Mouse (Mus musculus) lung, adult 2 months (tissue): ENCODE data around the gene Dctn3. TPM values are rescaled to one million over a fixed set of nuclear protein-coding genes. Genes with fewer than 3 reads are reported as not detected.

Experiments used
- DNase-seq: peaks from one replicate; pipeline ENCODE4 v3.0.0; 2022
- H3K4me1 ChIP-seq: fragments of 200-500 bp; 2 replicates; pipeline ENCODE4 v1.6.1; 2011; ENCODE audit warnings: low read length; ENCODE audit not compliant: control insufficient read depth, insufficient read depth
- H3K4me3 ChIP-seq: fragments of 200-500 bp; replicated peaks from 2 replicates; pipeline ENCODE3; 2011; ENCODE audit warnings: low read depth, mild to moderate bottlenecking, control low read depth, low read length; ENCODE audit errors: extremely low read depth
- CTCF ChIP-seq: fragments of 200-500 bp; IDR thresholded peaks from 2 replicates; pipeline ENCODE4 v1.5.1; 2011; ENCODE audit warnings: mild to moderate bottlenecking, low read length, control low read depth; ENCODE audit not compliant: insufficient read depth
- POLR2A ChIP-seq: fragments of 200-500 bp; IDR thresholded peaks from 2 replicates; pipeline ENCODE4 v1.6.1; 2011; ENCODE audit warnings: low read depth, mild to moderate bottlenecking, control low read depth, low read length, borderline replicate concordance; ENCODE audit errors: extremely low read depth
- WGBS: fragments of 180-500 bp; shearing (Covaris S2); methylation state at CpG from one replicate; pipeline ENCODE4 v1.1.7; 2018; 5-methylcytosine and 5-hydroxymethylcytosine counted together
- polyA plus RNA-seq: library from polyadenylated mRNA; depleted of rRNA; stranded (reverse); fragments of >200 nt; gene quantifications from 2 replicates; pipeline ENCODE4 v1.2.3, GENCODE M21; 2012

Gene Dctn3
- polyA plus RNA-seq, 1 experiment = 44.3 TPM

DNA sequence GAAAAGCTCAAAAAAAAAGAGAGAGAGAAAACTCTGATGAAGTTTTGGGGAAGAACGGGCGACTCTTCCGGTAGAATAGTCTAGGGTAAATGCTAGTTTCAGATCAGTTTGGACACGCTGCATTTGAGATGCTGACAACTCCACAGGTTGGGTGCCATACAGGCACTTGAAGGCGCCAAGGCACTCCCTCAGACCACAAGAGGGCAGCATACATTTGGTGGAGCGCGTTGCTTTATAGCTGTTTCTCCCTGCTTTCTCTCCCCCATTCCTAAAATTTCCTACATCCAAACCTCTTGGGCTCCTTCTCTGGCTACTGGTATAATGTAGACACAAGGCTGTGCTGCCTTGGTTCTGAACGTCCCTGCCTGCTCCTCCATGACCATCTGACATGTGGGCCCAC is 8.7 kb downstream of the Dctn3 start:
- TF ChIP-seq POLR2A = no peak
- peak; percentile 88 for TF ChIP-seq CTCF
- Histone ChIP-seq H3K4me1 (peaks cover 5% of the 10 kb centered on the region; the same call in 1 of the 2 replicates), H3K4me3 (no peak overlapping the region)
- peak; percentile 49 for DNase-seq
- WGBS = 14% methylated on average over 8 of the region's 8 CpGs

DNA sequence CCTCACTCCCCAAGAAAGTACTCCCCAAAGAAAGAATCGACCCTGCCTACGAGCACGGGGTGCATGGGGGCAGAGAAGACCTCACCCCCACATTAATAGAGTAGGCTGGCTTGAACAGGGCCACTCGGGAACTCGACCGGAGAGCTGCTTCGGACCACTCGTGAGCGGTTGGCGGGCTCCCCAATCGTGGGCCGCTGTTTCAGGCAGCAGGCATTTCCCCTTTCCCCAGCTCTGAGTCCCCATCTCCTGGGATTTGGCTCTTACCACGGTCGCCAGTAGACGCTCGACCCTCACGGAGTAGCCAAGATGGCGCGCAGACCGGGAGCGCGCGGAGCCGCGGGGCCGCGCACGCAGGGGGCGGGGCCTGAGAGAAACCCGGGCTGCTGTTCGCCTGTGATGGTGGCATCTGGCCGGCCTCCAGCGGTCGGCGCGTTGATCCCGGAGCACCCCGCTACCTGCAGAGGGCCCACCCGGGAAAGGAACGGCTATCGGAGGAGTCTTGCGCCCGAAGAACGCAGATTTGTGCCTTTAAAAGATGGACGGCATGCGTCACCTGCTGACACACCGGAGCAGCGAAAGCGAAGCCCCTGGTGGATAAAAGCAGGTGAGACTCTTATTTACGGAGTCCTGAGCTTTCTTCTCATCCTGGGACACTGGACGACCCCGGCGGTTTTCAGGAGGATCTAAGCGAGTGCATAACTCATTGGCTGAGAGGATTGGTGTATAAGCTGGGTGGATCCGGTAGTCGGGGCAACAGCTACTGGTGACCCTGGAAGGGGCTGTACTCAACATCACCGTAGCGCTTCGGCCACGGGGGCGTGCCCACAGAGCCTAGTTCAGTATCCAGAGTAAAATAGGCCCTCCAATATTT is 9.5 kb downstream of the Dctn3 start, which contains the start of gene Rpp25l:
Rpp25l (minus strand) TSS at position 338 of the 871 bp plus-strand sequence.
- TF ChIP-seq POLR2A (peak; percentile 91), CTCF (no peak)
- WGBS = under 1% methylated on average over 61 of the region's 61 CpGs
- peak; percentile 89 for DNase-seq
- peak within 1 kb of the TSS; percentile 73 for H3K4me3 ChIP-seq
- H3K4me1 ChIP-seq = peaks cover 5% of the 10 kb centered on the region; the same call in 1 of the 2 replicates

DNA sequence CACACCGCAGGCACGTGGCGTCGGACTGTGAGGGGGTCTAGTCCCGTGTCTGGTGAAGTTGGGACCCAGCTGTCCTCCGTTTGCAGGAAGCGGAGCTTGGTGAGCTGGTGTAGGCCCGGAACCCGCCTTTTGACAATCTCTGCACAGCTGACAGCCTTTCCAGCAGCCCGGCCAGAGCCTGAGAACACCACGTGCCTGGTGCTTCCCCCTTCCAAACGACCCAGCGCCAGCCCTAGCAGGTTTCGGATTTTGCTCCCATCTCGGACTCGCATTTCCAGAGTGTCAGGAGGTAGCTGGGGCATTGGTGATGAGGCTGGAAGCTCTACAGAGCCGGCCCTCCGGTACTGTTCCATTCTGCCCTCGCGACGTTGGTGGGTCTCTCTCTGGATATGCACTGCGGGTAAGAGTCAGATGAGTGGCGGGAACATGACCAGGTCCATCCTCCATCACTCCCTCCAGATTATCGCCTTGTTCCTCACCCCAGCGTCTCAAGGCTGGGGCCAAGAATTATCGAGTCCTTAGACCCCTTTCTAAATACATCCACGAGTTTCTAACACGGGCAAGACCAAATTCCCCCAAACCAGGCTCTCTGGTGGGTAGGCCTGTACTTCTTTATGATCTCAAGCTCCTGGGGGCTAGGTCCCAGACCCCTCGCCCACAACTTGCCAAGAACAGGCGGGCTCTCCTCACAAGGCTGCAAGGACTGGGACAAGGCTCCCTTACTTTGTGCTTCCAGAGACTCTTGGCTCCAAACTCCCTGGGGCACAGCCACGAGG is 10.4 kb downstream of the Dctn3 start:
- DNase-seq = no peak
- WGBS = 31% methylated on average over 31 of the region's 31 CpGs
- Histone ChIP-seq H3K4me1 (peaks cover 7% of the 10 kb centered on the region), H3K4me3 (peak overlapping the region; percentile 73)
- TF ChIP-seq CTCF = no peak
- no peak for TF ChIP-seq POLR2A

DNA sequence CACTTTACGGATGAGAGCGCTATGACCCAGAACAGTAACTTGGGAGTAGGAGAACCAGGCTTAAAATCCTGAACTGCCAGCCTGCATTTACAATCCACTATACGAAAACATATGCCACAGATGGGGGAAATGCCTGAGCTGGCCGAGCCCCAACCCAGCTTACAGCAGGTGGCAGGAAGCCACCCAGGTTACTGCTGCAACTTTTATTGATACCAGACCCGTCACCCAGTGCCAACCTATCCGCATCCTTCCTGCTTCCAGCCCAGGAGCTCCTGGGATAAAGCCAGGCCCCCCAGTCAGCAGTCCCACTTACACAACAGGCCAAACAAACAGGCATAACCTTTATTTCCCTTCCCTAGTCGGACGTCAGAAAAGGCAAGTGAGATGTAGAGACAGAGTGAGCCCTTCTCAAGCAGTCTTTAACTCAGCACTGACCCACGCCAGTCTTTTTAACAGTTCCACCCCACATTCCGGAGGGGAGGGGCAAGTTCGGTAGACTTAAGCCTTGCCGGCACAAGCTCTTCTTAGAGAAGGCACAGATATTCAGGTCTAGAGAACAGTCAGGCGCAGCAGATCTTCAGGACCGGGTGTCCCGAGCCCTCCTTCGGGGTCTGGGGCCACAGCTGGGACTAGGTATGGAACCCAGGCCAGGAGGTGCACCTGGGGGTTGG is 11.1 kb downstream of the Dctn3 start:
- TF ChIP-seq CTCF (no peak), POLR2A (no peak)
- peaks cover 7% of the 10 kb centered on the region for H3K4me1 ChIP-seq
- H3K4me3 ChIP-seq = no peak overlapping the region
- WGBS = 65% methylated on average over 16 of the region's 16 CpGs
- no peak for DNase-seq

DNA sequence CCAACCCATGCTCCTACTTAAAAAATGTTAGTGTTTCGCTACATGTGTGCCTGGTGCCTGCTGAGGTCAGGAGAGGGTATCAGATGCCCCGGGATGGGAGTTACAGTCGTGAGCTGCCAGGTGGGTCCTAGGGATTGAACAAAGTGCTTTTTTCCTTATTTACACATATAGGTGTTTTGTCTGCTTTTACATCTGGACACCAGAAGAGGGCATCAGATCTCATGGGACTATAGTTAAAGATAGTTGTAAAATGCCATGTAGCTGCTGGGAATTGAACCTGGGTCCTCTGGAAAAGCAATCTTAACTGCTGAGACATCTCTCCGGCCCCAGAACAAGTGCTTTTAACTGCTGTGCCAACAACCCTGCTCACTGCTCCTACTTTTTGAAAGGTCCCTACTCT is 12.7 kb downstream of the Dctn3 start:
- H3K4me3 ChIP-seq = no peak overlapping the region
- no peak for DNase-seq
- 55% methylated on average over 4 of the region's 4 CpGs for WGBS

DNA sequence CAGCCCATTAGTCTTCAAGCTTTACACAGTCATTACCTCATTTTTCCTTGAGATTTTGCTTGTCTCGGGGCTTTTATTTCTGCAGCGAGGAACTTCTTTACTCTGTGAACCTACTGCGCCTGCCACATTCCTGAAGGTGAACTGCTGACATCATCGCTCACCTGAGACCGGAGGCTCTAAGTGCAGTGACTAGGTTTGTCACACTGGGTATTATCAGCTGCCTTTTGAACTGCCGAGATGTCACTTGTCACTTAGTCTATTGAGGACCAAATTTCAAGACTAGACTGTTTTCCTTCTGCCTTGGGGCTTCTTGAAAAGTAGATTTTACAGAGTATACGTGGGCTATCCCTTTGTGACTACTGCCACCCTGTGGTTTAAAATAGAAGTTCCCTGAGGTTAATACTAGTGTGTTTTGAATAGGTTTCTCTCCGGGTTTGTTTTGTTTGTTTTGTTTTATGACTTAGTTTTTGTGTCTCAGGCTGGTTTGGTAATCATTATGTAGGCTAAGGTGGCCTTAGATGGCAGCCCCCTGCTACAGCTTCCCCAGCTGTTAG is 14.7 kb downstream of the Dctn3 start:
- TF ChIP-seq CTCF = peak; percentile 10; the same call in 1 of the 2 replicates
- no peak for TF ChIP-seq POLR2A
- H3K4me3 ChIP-seq = no peak overlapping the region
- WGBS = 33% methylated on average over 8 of the region's 8 CpGs
- peaks cover 7% of the 10 kb centered on the region for H3K4me1 ChIP-seq
- DNase-seq = peak; percentile 31

More for the DNA sequence above, 12.7 kb downstream of the Dctn3 start:
- no peak for TF ChIP-seq CTCF
- no peak for TF ChIP-seq POLR2A
- peaks cover 7% of the 10 kb centered on the region for H3K4me1 ChIP-seq

DNA sequence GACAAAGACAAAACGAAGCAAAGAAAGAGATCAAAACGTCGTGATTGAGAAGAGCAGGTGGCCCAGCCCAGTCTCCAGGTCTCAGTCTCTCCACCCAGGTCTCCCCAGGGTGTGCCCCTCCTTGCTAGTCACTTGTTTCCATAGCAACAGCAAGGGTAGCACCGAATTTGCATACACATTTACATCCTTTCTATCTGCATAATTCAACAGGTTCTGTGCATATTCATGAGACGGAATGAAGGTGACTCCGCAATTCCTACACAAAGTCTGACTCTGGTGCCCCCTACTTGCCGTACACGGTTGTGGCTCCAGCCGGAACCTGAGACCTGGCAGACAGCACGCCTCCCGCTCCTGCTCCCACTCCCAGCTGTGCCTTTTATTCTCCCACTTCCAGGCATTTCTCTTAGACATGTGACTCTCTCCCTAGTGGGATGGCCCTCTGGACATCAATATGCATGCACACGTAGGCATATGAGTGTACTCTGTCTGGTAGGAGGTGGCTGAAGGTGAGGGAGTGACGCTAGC is 15.9 kb downstream of the Dctn3 start:
- TF ChIP-seq CTCF (peak; percentile 64), POLR2A (no peak)

DNA sequence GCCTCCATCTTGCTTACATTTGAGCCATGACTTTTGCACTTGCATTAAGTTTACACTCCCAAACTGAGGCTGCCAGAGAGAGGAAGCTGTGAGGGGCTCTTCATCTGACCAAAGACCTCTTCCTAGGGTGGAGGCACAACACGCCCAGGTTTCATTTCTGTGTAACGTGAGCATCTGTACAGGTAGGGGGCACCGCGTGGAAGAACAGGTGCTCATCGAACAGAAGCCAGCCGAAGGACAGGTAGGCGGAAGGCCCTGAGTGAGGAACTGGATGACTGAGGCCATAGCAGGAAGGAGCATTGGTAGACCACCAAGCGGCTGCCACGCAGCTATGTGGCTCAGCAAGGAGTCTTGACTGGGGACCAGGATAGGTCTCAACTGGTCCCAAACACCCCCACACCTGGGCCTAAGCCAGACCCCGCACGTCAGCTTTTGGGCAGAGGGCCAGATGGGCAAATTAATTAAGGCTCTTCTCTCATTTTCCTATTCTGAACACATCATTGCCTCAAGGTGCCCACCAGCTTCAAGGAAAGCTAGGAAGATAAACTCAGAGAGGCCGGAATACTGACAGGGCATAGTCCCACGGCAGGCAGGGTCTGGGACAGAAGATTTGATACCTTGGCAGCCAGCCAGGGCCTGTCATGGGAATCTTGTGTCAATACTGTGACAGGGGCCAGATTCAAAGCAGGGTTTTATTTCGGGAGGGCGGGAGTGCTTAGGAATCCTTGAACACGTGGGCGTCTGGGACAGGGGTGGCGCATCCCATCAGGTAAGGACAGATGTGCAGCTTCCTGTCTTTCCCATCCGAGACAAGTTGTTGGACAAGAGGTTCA is 16.8 kb downstream of the Dctn3 start:
- WGBS = 63% methylated on average over 19 of the region's 19 CpGs
- TF ChIP-seq POLR2A (no peak), CTCF (no peak)
- H3K4me3 ChIP-seq = no peak overlapping the region
- H3K4me1 ChIP-seq = peaks cover 2% of the 10 kb centered on the region; the same call in 1 of the 2 replicates
- no peak for DNase-seq

More for the DNA sequence above, 15.9 kb downstream of the Dctn3 start:
- 5% methylated on average over 13 of the region's 13 CpGs for WGBS
- DNase-seq = peak; percentile 59
- peaks cover 5% of the 10 kb centered on the region for H3K4me1 ChIP-seq
- no peak overlapping the region for H3K4me3 ChIP-seq
